15 mouse cellular contexts compared by ENCODE assay signal in the genomic region with DNA sequence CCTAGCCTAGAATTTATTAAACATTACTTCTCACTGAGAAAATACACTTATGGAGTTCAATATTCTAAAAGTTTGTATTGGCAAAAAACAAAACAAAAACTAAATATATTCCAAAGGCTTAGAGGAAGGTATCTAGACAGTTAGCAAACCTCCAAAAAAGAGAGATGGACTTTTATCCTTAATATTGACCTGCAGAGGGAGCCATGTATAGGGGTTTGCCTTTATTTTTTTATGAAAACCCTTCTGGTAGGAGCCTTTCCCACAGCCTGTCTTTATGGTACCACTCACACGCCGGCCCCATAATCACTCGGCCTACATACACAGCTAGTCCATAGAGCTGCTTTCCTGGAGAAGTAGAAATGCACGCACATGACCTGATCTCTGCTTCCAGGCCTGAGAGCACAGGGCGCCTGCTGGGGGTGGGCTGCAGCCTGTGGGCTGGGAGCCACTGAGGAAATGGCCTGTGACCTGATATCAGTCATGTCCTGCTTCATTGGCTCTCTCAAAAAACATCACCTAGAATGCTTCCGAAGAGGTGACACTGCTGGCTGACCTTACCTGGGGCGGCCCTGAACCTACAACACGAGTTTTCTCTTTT.
DNase-seq lines count a peak whose midpoint lies in the region; TF ChIP-seq lines count a peak whose summit lies in the region.
"Had no signal": no experiment of that assay in that cellular context is flagged by ENCODE, and none has a peak within 500 bp of the region (broad histone marks: within the 10 kb centered on the region; RNA-seq: fewer than 3 reads in every experiment).

No protein-coding gene starts in this region.

- H3K4me3 ChIP-seq in heart, adult 2 months, result no peak overlapping the region
- no peak overlapping the region for H3K4me3 ChIP-seq in layer of hippocampus, adult 2 months
- H3K4me3 ChIP-seq in E14TG2a.4 (replicated peaks; ENCODE audit: low read length), result no peak overlapping the region
- H3K4me3 ChIP-seq: embryonic facial prominence, embryonic 13.5 days; forebrain, embryonic 10.5 days; intestine, embryonic 15.5 days; liver, embryonic 13.5 days; midbrain, embryonic 12.5 days had no signal

- H3K27me3 ChIP-seq in heart, adult 2 months (ENCODE audit: control insufficient read depth, insufficient read depth, low read length), result no peaks in the 10 kb centered on the region
- no peaks in the 10 kb centered on the region for H3K27me3 ChIP-seq in E14TG2a.4 (ENCODE audit: insufficient read depth, low read length)
- H3K27me3 ChIP-seq: embryonic facial prominence, embryonic 13.5 days; intestine, embryonic 15.5 days; liver, embryonic 13.5 days; midbrain, embryonic 12.5 days had no signal

- H3K9me3 ChIP-seq in E14TG2a.4 (ENCODE audit: low read length), result no peaks in the 10 kb centered on the region
- H3K9me3 ChIP-seq: embryonic facial prominence, embryonic 13.5 days; forebrain, embryonic 10.5 days; intestine, embryonic 15.5 days; liver, embryonic 13.5 days; midbrain, embryonic 12.5 days had no signal

- WGBS in heart, adult 2 months, result 65% methylated on average over 8 of the region's 8 CpGs

- peaks cover 9% of the 10 kb centered on the region for H3K4me1 ChIP-seq in heart, adult 2 months (ENCODE audit: control insufficient read depth, insufficient read depth, low read length)
- H3K4me1 ChIP-seq in E14TG2a.4 (replicated peaks; ENCODE audit: low read depth, low read length), result peaks cover 3% of the 10 kb centered on the region; the same call in 1 of the 2 replicates
- H3K4me1 ChIP-seq: forebrain, embryonic 10.5 days; intestine, embryonic 15.5 days; liver, embryonic 13.5 days; midbrain, embryonic 12.5 days had no signal

- H3K27ac ChIP-seq in heart, adult 2 months, result no peak overlapping the region
- H3K27ac ChIP-seq in layer of hippocampus, adult 2 months, result no peak overlapping the region
- H3K27ac ChIP-seq: embryonic facial prominence, embryonic 13.5 days; forebrain, embryonic 10.5 days; intestine, embryonic 15.5 days; liver, embryonic 13.5 days; midbrain, embryonic 12.5 days had no signal

- TF ChIP-seq CTCF in heart, adult 2 months (IDR thresholded peaks at IDR 0.05), result peak; percentile 25
- peak; percentile 50 for TF ChIP-seq CTCF in layer of hippocampus, adult 2 months (conservative IDR thresholded peaks at IDR 0.05)
- 0 out of 2 replicates have a peak, but pooled peaks have one; percentile 8 for TF ChIP-seq CTCF in E14TG2a.4 (conservative IDR thresholded peaks at IDR 0.05; ENCODE audit: low read length)

- H3K9ac ChIP-seq in heart, adult 2 months (ENCODE audit: low read depth, low read length), result no peak overlapping the region
- H3K9ac ChIP-seq: embryonic facial prominence, embryonic 13.5 days; intestine, embryonic 15.5 days; liver, embryonic 13.5 days; midbrain, embryonic 12.5 days had no signal

- DNase-seq in heart, adult 2 months, result no peak
- no peak for DNase-seq in heart, postnatal 10 days
- DNase-seq in layer of hippocampus, adult 2 months (ENCODE audit: low spot score in 2 of 2), result no peak
- DNase-seq in layer of hippocampus, adult 8-10 months (ENCODE audit: low spot score in 2 of 2), result no peak
- peak; percentile 31 for DNase-seq in kidney, postnatal 10 days
- DNase-seq in thymus, postnatal 0 days (ENCODE audit: low spot score), result no peak
- DNase-seq: gastrocnemius, postnatal 14 days; liver, embryonic 13.5 days; lung, postnatal 36 days; spleen, adult 18-20 months had no signal

- no peak for TF ChIP-seq EP300 in heart, adult 2 months (IDR thresholded peaks at IDR 0.05; ENCODE audit: insufficient read depth, low read depth, low read length)

- intact Hi-C loops in heart, adult 2 months (cut with DNase I), result no loop called here
- intact Hi-C loops in heart, postnatal 10 days (cut with DNase I), result no loop called here

- H3K36me3 ChIP-seq in heart, adult 2 months (ENCODE audit: control insufficient read depth, insufficient read depth, low read length), result no peaks in the 10 kb centered on the region
- no peaks in the 10 kb centered on the region for H3K36me3 ChIP-seq in E14TG2a.4 (ENCODE audit: insufficient read depth, low read length)
- H3K36me3 ChIP-seq: intestine, embryonic 15.5 days; liver, embryonic 13.5 days; midbrain, embryonic 12.5 days had no signal

- TF ChIP-seq POLR2A in heart, adult 2 months (IDR thresholded peaks at IDR 0.05; ENCODE audit: insufficient read depth, low read depth, low read length), result no peak

- no peaks in the 10 kb centered on the region for H3K79me2 ChIP-seq in heart, adult 2 months (replicated peaks; ENCODE audit: control insufficient read depth, insufficient read depth, low read length)
